Comparison of ENCODE assay signal across 9 mouse cellular contexts in genomic region chr1:139156397-139156796, GRCm38 (mm10).
DNase-seq lines count a peak whose midpoint lies in the region; ATAC-seq and TF ChIP-seq lines count a peak whose summit lies in the region.
"Had no signal": no experiment of that assay in that cellular context is flagged by ENCODE, and none has a peak within 500 bp of the region (broad histone marks: within the 10 kb centered on the region; RNA-seq: fewer than 3 reads in every experiment).

No protein-coding gene starts in this region.

- H3K27ac ChIP-seq in kidney, postnatal 0 days, result no peak overlapping the region
- H3K27ac ChIP-seq in kidney, embryonic 15.5 days, result no peak overlapping the region
- no peak overlapping the region for H3K27ac ChIP-seq in midbrain, embryonic 16.5 days (ENCODE audit: low read length)
- H3K27ac ChIP-seq: midbrain, embryonic 12.5 days had no signal

- no peak for TF ChIP-seq POLR2A in myocyte (IDR thresholded peaks at IDR 0.05; ENCODE audit: insufficient read length, low read depth)

- WGBS in kidney, postnatal 0 days, result 22% methylated on average over 3 of the region's 3 CpGs
- 17% methylated on average over 3 of the region's 3 CpGs for WGBS in kidney, embryonic 15.5 days
- 13% methylated on average over 3 of the region's 3 CpGs for WGBS in midbrain, embryonic 16.5 days

- H3K4me3 ChIP-seq in kidney, postnatal 0 days (replicated peaks; ENCODE audit: low read depth, low read length), result no peak overlapping the region
- no peak overlapping the region for H3K4me3 ChIP-seq in kidney, embryonic 15.5 days (replicated peaks)
- no peak overlapping the region for H3K4me3 ChIP-seq in myocyte
- no peak overlapping the region for H3K4me3 ChIP-seq in midbrain, embryonic 16.5 days (ENCODE audit: low read depth, low read length)
- H3K4me3 ChIP-seq: midbrain, embryonic 12.5 days had no signal

- H3K4me2 ChIP-seq in kidney, postnatal 0 days (ENCODE audit: low read length), result no peak overlapping the region
- H3K4me2 ChIP-seq in kidney, embryonic 15.5 days, result no peak overlapping the region
- peak overlapping the region; percentile 50 for H3K4me2 ChIP-seq in myocyte (ENCODE audit: low read depth)
- no peak overlapping the region for H3K4me2 ChIP-seq in midbrain, embryonic 16.5 days (ENCODE audit: low read length)
- H3K4me2 ChIP-seq: midbrain, embryonic 12.5 days had no signal

- no peaks in the 10 kb centered on the region for H3K9me3 ChIP-seq in kidney, postnatal 0 days (replicated peaks; ENCODE audit: low read length)
- no peaks in the 10 kb centered on the region for H3K9me3 ChIP-seq in kidney, embryonic 15.5 days (replicated peaks)
- H3K9me3 ChIP-seq in midbrain, embryonic 16.5 days (replicated peaks; ENCODE audit: control insufficient read depth, low read length, poor library complexity, severe bottlenecking), result no peaks in the 10 kb centered on the region
- H3K9me3 ChIP-seq: midbrain, embryonic 12.5 days had no signal

- no peak overlapping the region for H3ac ChIP-seq in myocyte (ENCODE audit: control insufficient read depth, insufficient read length)

- no peaks in the 10 kb centered on the region for H3K36me3 ChIP-seq in kidney, postnatal 0 days (ENCODE audit: insufficient read depth, low read length)
- no peaks in the 10 kb centered on the region for H3K36me3 ChIP-seq in kidney, embryonic 15.5 days
- no peaks in the 10 kb centered on the region for H3K36me3 ChIP-seq in myocyte (ENCODE audit: control insufficient read depth, insufficient read depth)
- H3K36me3 ChIP-seq in midbrain, embryonic 16.5 days (ENCODE audit: control insufficient read depth, insufficient read depth, low read length), result no peaks in the 10 kb centered on the region
- H3K36me3 ChIP-seq: midbrain, embryonic 12.5 days had no signal

- no peaks in the 10 kb centered on the region for H3K4me1 ChIP-seq in kidney, postnatal 0 days (replicated peaks; ENCODE audit: insufficient read depth, low read length)
- no peaks in the 10 kb centered on the region for H3K4me1 ChIP-seq in kidney, embryonic 15.5 days
- peaks cover 3% of the 10 kb centered on the region; the same call in 1 of the 2 replicates for H3K4me1 ChIP-seq in midbrain, embryonic 16.5 days (ENCODE audit: control insufficient read depth, insufficient read depth, low read length)

- TF ChIP-seq CTCF in kidney, postnatal 0 days (IDR thresholded peaks at IDR 0.05; ENCODE audit: low read depth), result peak; percentile 88

- H3K27me3 ChIP-seq in kidney, postnatal 0 days (ENCODE audit: insufficient read depth, low read length), result no peaks in the 10 kb centered on the region
- H3K27me3 ChIP-seq in kidney, embryonic 15.5 days, result no peaks in the 10 kb centered on the region
- H3K27me3 ChIP-seq in myocyte (ENCODE audit: control insufficient read depth, insufficient read depth, insufficient read length), result no peaks in the 10 kb centered on the region
- no peaks in the 10 kb centered on the region for H3K27me3 ChIP-seq in midbrain, embryonic 16.5 days (ENCODE audit: control insufficient read depth, insufficient read depth, low read depth, low read length)
- H3K27me3 ChIP-seq: midbrain, embryonic 12.5 days had no signal

- no peak overlapping the region for H3K9ac ChIP-seq in kidney, postnatal 0 days (ENCODE audit: low read depth, low read length)
- no peak overlapping the region for H3K9ac ChIP-seq in kidney, embryonic 15.5 days
- no peak overlapping the region for H3K9ac ChIP-seq in midbrain, embryonic 16.5 days (ENCODE audit: low read depth, low read length)
- H3K9ac ChIP-seq: midbrain, embryonic 12.5 days had no signal

- peak; percentile 84 for DNase-seq in kidney, postnatal 0 days (ENCODE audit: low spot score)
- DNase-seq in 3T3-L1 (ENCODE audit: low read depth, low spot score), result peak; percentile 73
- DNase-seq in A20 (ENCODE audit: low read depth, low spot score), result peak; percentile 63
- DNase-seq in c-Kit-positive CD71-negative TER-119-negative erythroid progenitor cells, embryonic 14.5 days (ENCODE audit: low read depth), result peak; percentile 24
- no peak for DNase-seq in kidney, adult 11 months

- ATAC-seq in kidney, postnatal 0 days (replicated peaks; ENCODE audit: low FRiP score, low read depth), result no peak
- no peak for ATAC-seq in kidney, embryonic 15.5 days (replicated peaks; ENCODE audit: low FRiP score)
- no peak for ATAC-seq in midbrain, embryonic 16.5 days

- H3K79me2 ChIP-seq in myocyte (ENCODE audit: control insufficient read depth, insufficient read depth), result no peaks in the 10 kb centered on the region

TF ChIP-seq in myocyte, 11 proteins besides CTCF, POLR2A, EP300 and RAD21:
- TF ChIP-seq CEBPB (IDR thresholded peaks at IDR 0.05; ENCODE audit: insufficient read depth, poor library complexity, severe bottlenecking) (no peak), E2F4 (IDR thresholded peaks at IDR 0.05; ENCODE audit: insufficient read depth) (no peak), POLR2AphosphoS2 (IDR thresholded peaks at IDR 0.05; ENCODE audit: insufficient read length, low read depth) (no peak), MYOG (IDR thresholded peaks at IDR 0.05; ENCODE audit: control insufficient read depth in 1 of 3, insufficient read depth in 1 of 3, insufficient read length in 2 of 3, low read depth in 2 of 3) (no peak)
